Mouse (Mus musculus) hindbrain, embryonic 15.5 days (tissue): Measurements from ENCODE around the gene Nbas. TPM values are rescaled to one million over a fixed set of nuclear protein-coding genes. Genes with fewer than 3 reads are reported as not detected.

Experiments used
- ATAC-seq: fragments of 200-750 bp; cut with Nextera tagmentation; 2 replicates; pipeline ENCODE4 v1.8.0; 2017; ENCODE audit warnings: low read depth, moderate number of reproducible peaks, moderate TSS enrichment; ENCODE audit not compliant: low FRiP score
- H3K27ac ChIP-seq: fragments of 300-500 bp; sonication (generic); replicated peaks from 2 replicates; pipeline ENCODE4 v1.5.1; 2015; ENCODE audit warnings: mild to moderate bottlenecking, inconsistent platforms
- H3K27me3 ChIP-seq: fragments of 300-500 bp; sonication (generic); 2 replicates; pipeline ENCODE4 v1.6.1; 2015; ENCODE audit warnings: control low read depth, inconsistent platforms
- H3K36me3 ChIP-seq: fragments of 300-500 bp; sonication (generic); 2 replicates; pipeline ENCODE4 v1.6.1; 2015; ENCODE audit warnings: control low read depth, inconsistent platforms
- H3K4me1 ChIP-seq: fragments of 300-500 bp; sonication (generic); replicated peaks from 2 replicates; pipeline ENCODE4 v1.6.1; 2015; ENCODE audit warnings: control low read depth, inconsistent platforms
- H3K4me2 ChIP-seq: fragments of 300-500 bp; sonication (generic); 2 replicates; pipeline ENCODE4 v1.6.1; 2015; ENCODE audit warnings: moderate library complexity, mild to moderate bottlenecking, inconsistent platforms
- H3K4me3 ChIP-seq: fragments of 300-500 bp; sonication (generic); 2 replicates; pipeline ENCODE4 v1.5.1; 2015; ENCODE audit warnings: mild to moderate bottlenecking, inconsistent platforms
- H3K9ac ChIP-seq: fragments of 300-500 bp; sonication (generic); 2 replicates; pipeline ENCODE4 v1.6.1; 2015; ENCODE audit warnings: inconsistent platforms
- H3K9me3 ChIP-seq: fragments of 300-500 bp; sonication (generic); 2 replicates; pipeline ENCODE4 v1.6.1; 2016; ENCODE audit warnings: control low read depth, inconsistent platforms
- WGBS: fragments of 180-500 bp; shearing (Covaris S2); methylation state at CpG from one replicate; pipeline ENCODE4 v1.1.7; 2015; 5-methylcytosine and 5-hydroxymethylcytosine counted together
- polyA plus RNA-seq: library from polyadenylated mRNA; unstranded; fragments of >200 nt; fragmentation: Nextera tagmentation; extraction: Ambion mirVana; gene quantifications from 2 replicates; pipeline ENCODE4 v1.2.1, GENCODE M21; 2015

The Nbas gene
- polyA plus RNA-seq, 1 experiment from 2014 or later: 15.9 TPM

DNA sequence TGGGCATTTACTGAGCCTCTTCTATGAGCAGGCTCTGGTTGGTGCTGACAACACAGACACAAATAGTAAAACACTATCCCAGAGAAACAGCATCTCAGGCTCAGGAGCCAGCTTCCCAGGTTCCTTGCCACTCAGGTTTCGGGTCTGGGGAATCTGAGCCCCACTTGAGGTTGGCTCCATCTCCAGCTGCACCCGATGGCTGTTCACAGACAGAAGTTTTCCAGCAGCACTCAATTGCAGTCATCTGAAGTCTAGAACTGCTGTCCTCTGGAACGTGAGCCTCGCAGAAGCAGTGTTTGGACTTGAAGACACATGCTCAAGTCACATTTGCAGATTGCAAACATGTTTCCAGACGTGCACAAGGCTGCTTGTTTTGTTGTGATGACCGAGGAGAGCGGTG is 297.5 kb downstream of the Nbas start:
- H3K36me3 ChIP-seq: no peaks in the 10 kb centered on the region
- ATAC-seq: no peak
- WGBS: 91% methylated on average over 7 of the region's 7 CpGs

DNA sequence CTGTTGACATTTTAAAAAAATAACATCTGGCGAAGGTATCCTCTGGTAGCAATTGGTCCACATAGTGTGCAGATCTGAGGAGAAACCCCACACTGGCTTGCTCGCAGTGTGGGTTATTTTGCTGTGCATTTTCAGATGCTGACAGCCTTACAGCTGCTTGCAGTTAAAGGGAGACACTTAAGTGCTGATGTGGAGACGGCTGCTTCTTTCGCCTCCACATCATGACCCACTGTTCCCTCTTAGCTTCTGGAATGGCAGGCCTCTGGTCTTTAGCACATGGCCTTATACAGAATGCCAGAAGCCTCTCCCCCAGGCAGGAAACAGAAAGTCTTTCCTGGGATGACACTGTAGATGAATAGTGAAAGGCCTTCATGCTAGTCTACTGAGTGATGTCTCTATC is 306.2 kb downstream of the Nbas start:
- Histone ChIP-seq H3K27me3 (no peaks in the 10 kb centered on the region), H3K4me1 (no peaks in the 10 kb centered on the region), H3K4me3 (no peak overlapping the region), H3K27ac (no peak overlapping the region), H3K36me3 (no peaks in the 10 kb centered on the region), H3K9me3 (no peaks in the 10 kb centered on the region), H3K9ac (no peak overlapping the region), H3K4me2 (no peak overlapping the region)
- WGBS: 77% methylated on average over 4 of the region's 4 CpGs
- ATAC-seq: no peak

More for the DNA sequence above, 297.5 kb downstream of the Nbas start:
- Histone ChIP-seq H3K9me3 (no peaks in the 10 kb centered on the region), H3K4me1 (no peaks in the 10 kb centered on the region), H3K9ac (no peak overlapping the region), H3K4me2 (no peak overlapping the region), H3K27me3 (no peaks in the 10 kb centered on the region), H3K27ac (no peak overlapping the region), H3K4me3 (no peak overlapping the region)

DNA sequence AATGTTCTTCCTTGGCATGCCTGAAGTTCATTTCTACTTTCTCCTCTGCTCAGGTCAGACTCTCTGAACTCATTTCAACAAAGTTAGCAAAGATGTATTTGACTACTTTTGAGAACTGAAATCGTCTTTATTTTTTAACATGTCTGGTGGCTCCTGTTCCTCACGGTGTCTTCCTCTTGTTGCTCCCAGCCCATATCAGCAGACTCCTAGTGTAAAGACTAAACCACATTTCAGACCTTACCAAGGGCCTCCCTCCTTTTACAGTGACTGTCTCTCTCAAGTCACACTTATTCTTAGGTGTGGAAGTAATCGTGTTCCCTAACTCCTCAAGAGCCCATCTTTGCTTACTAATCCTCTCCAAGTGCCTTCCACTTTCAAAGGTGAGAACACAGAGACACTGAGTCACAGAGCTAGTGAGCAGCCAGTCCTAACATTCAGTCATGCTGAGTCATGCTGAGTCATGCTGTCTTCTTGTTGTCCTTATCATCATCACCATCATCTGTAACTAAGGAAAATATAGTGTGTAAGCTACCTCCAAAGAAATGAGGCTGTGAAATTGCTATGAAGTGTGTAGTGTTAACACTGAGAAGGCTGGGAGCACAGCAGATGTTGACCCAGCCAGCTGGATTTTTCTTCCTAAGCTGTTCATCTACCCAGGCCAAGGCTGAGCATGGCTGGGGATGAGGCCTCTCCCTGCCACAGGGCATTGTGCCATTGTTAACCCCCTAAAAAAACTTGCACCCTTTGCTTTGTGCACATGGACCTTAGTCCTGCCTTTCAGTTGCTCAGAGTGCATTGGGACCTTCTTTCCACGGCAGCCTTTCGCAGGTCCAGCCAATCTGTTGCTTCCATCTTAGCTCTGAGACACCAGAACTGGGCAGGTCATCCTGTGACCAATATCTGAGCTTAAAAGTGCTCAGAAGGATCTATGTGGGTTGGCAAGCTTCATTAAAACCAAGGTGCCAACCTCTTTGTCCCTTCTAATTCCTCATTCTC is 307.0 kb downstream of the Nbas start:
- H3K27ac ChIP-seq: no peak overlapping the region
- H3K4me1 ChIP-seq: no peaks in the 10 kb centered on the region
- no peak overlapping the region for H3K9ac ChIP-seq
- no peaks in the 10 kb centered on the region for H3K36me3 ChIP-seq
- no peaks in the 10 kb centered on the region for H3K9me3 ChIP-seq
- no peak overlapping the region for H3K4me3 ChIP-seq
- 94% methylated on average over 5 of the region's 5 CpGs for WGBS
- no peak overlapping the region for H3K4me2 ChIP-seq
- H3K27me3 ChIP-seq: no peaks in the 10 kb centered on the region
- ATAC-seq: no peak

DNA sequence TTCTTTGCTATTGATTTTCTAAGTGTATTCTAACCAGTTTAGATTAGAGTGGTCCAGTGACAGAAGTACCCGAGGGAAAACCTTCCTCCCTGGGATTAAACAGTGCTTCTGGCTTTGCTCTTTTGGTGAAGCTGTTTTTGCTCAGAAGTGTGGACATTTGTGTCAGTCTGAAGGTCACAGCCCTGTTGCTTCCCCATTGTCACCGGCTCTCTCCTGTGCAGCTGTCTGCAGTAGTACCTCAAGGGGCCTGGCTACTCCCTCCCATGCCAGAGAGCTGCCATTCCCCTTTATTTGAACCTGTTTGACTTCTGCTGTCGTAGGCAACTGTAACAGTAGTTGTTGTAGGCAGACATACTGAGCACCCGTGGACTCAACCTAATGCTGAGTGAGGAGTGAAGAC is 307.8 kb downstream of the Nbas start:
- Histone ChIP-seq H3K9me3 (no peaks in the 10 kb centered on the region), H3K36me3 (no peaks in the 10 kb centered on the region), H3K4me2 (no peak overlapping the region), H3K4me1 (no peaks in the 10 kb centered on the region), H3K27me3 (no peaks in the 10 kb centered on the region), H3K9ac (no peak overlapping the region), H3K4me3 (no peak overlapping the region), H3K27ac (no peak overlapping the region)
- WGBS: 72% methylated on average over 4 of the region's 4 CpGs
- ATAC-seq: no peak

DNA sequence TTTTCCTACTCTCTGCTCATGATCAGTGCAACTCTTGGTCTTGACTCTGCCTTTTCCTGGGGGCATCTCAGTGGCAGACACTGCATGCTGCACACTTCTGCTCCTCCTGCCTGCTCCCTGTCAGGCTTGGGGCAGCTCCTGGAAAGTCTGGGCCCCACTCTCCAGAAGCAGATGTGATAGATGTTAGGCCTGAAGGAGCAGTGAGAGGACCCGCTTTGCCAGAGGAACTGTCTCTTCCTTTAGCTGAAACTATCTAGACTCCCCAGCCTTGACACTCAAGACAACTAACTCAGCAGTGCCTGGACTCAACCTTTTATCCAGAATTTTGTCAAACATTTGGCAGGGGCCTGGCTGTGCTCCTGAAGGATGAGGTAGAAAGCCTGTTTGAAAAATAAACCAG is 311.9 kb downstream of the Nbas start:
- Histone ChIP-seq H3K4me1 (no peaks in the 10 kb centered on the region), H3K27ac (no peak overlapping the region), H3K36me3 (peaks cover 7% of the 10 kb centered on the region), H3K9ac (no peak overlapping the region), H3K27me3 (no peaks in the 10 kb centered on the region), H3K4me2 (no peak overlapping the region), H3K9me3 (no peaks in the 10 kb centered on the region), H3K4me3 (no peak overlapping the region)
- no peak for ATAC-seq
- 93% methylated on average over 1 of the region's 1 CpGs for WGBS

DNA sequence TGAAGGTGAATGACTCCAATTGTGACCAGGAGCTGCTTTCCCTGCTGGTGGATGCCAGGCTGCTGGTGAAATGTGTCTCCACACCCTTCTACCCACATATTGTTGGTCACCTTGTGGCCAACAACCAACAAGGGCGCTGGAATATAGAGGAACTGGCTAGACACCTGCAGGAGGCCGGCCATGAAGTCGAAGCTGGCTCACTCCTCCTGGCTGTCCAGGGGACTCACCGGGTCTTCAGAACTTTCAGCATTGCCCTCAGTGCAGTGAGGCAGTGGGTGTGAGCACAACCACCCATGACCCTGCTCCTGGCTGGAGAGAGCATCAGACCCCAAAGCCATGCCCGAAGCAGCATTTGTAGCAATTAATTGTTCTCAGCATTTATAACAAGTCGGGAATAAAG is 314.5 kb downstream of the Nbas start:
- Histone ChIP-seq H3K27ac (no peak overlapping the region), H3K9me3 (no peaks in the 10 kb centered on the region), H3K27me3 (no peaks in the 10 kb centered on the region), H3K4me1 (no peaks in the 10 kb centered on the region), H3K36me3 (peaks cover 7% of the 10 kb centered on the region), H3K4me3 (no peak overlapping the region), H3K9ac (no peak overlapping the region), H3K4me2 (no peak overlapping the region)
- ATAC-seq: no peak
- WGBS: 96% methylated on average over 6 of the region's 6 CpGs

DNA sequence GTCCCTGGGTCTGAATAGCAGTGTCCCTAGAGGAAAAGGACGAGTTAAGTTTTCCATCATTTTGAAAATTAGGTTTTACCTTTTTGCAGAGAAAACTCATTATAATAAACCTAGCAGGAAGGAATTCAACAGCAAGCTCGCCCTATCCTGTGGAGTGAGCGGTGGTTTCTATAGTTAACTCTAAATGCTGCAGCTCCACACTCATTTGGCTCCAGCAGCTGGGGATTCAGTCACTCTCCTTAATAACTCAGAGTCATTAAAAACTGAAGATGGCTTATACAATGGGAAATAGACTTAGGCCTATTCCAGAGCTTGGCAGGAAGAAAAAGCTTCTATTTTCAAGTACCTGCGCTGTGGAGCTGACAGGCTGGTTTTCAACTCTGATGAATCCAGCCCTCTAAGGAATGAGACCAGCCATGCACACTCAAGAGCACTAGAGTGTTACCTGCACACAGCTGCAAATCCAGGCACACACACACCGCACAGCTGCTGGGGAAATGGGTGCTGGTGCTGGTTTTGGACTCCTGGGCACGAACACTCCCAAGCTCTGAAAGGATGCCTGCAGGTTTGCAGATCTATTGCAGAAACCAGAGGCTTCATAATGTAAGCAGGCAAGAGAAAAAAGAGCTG is 316.7 kb downstream of the Nbas start:
- H3K9me3 ChIP-seq: no peaks in the 10 kb centered on the region
- ATAC-seq: peak; percentile 68

DNA sequence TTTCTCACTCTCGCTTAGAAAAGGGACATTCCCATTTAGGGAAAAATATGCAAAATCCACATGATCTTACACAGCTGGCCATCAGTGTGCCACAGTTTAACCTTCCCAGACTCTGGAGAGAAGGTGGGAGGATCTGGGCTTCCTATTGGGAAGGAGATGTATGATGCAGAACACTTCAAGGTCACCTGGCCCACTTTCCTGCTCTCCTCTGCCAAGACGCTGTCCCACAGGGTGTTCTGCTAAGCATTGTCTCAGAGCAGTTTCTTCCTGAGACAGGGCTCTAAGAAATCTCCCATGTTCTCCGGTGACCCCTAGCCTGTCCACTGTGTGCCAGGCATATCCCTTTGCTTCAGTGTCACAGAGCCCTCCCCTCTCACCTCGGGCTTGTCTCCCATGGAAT is 318.7 kb downstream of the Nbas start:
- H3K4me1 ChIP-seq: no peaks in the 10 kb centered on the region
- no peak overlapping the region for H3K27ac ChIP-seq
- no peaks in the 10 kb centered on the region for H3K27me3 ChIP-seq
- no peak for ATAC-seq
- H3K4me3 ChIP-seq: no peak overlapping the region
- whole genome bisulfite sequencing: 84% methylated on average over 4 of the region's 4 CpGs
- H3K4me2 ChIP-seq: no peak overlapping the region
- H3K9ac ChIP-seq: no peak overlapping the region
- no peaks in the 10 kb centered on the region for H3K9me3 ChIP-seq
- peaks cover 7% of the 10 kb centered on the region for H3K36me3 ChIP-seq

More for the DNA sequence above, 316.7 kb downstream of the Nbas start:
- WGBS: 67% methylated on average over 6 of the region's 6 CpGs
- no peaks in the 10 kb centered on the region for H3K4me1 ChIP-seq
- H3K27ac ChIP-seq: peak overlapping the region; percentile 20; the same call in 1 of the 2 replicates
- no peaks in the 10 kb centered on the region for H3K27me3 ChIP-seq
- no peak overlapping the region for H3K9ac ChIP-seq
- peaks cover 7% of the 10 kb centered on the region for H3K36me3 ChIP-seq
- no peak overlapping the region for H3K4me2 ChIP-seq
- no peak overlapping the region for H3K4me3 ChIP-seq

DNA sequence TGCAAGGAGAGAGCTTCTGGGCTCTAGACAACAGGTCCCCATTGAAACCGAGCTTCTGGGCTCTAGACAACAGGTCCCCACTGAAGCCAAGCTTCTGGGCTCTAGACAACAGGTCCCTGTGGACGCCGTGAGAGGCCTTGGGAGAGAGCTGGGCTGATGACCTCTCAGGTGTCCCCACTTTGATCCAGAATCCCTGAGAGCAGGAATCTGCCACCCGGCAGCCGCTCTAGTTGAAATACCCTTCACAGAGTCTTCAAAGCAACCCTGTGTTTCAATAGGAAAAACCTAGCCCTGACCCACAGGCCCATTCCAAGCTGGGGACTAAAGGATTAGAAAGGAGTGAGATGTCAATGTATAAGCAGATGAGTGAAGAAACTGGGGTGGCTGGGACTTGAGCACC is 320.1 kb downstream of the Nbas start:
- Histone ChIP-seq H3K27ac (no peak overlapping the region), H3K9me3 (no peaks in the 10 kb centered on the region), H3K27me3 (no peaks in the 10 kb centered on the region), H3K4me2 (no peak overlapping the region), H3K4me1 (no peaks in the 10 kb centered on the region), H3K36me3 (peaks cover 5% of the 10 kb centered on the region), H3K9ac (no peak overlapping the region), H3K4me3 (no peak overlapping the region)
- WGBS: 97% methylated on average over 5 of the region's 5 CpGs
- no peak for ATAC-seq

DNA sequence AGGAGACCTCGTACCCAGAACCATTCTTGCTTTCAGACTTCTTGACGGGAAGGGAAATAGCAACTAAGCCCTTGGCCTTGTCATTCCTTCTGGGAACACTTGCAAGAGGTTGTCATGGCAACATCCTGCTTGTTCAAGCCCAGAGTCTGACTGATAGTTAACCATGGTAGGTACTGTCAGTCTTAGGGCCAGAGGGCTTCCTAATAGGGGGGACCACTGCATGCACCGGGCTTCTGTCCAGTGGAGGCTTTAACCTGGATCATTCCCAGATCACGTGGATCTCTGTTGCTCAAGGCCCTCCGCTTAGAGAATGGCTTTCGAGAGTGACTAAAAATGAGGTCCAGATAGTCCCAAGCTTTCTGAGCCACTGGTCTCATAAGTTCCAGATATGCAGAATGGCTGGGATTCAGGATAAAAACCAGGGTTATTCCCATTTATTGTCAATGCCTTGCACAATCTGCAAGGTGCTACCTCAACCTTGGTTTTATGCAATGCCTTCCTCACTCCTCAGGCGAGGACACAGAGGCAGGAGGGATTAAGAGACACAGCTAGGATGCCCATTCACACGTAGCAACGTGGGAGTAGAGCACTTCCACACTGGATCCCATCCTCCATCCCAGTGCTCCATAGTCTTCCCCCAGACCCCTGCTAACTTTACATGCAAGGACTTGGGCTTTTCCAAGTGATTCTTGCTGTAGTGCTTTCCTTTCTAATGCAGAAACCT is 326.0 kb downstream of the Nbas start:
- H3K4me3 ChIP-seq: no peak overlapping the region
- no peaks in the 10 kb centered on the region for H3K9me3 ChIP-seq
- peak; percentile 85 for ATAC-seq
- H3K9ac ChIP-seq: no peak overlapping the region
- H3K4me1 ChIP-seq: peaks cover 8% of the 10 kb centered on the region
- no peak overlapping the region for H3K4me2 ChIP-seq
- H3K36me3 ChIP-seq: no peaks in the 10 kb centered on the region
- H3K27ac ChIP-seq: no peak overlapping the region
- no peaks in the 10 kb centered on the region for H3K27me3 ChIP-seq
- 67% methylated on average over 9 of the region's 9 CpGs for WGBS

DNA sequence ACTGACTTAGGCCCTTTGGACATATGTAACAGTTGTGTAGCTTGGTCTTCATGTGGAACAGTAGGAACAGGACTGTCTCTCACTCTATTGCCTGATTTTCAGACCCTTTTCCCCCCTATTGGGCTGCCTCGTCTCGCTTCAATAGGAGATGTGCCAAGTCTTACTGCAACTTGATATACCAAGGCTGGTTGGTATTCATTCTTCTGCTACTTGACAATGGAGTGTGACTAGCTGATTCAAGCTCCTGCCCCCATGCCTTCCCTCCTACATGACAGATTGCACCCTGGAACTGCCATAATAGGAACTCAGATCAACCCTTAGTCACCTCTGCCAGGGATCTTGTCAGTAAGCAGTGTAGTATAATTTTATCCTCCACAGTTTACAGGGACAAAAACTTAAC is 328.1 kb downstream of the Nbas start:
- H3K4me1 ChIP-seq: peaks cover 8% of the 10 kb centered on the region
- no peak overlapping the region for H3K9ac ChIP-seq
- no peak overlapping the region for H3K27ac ChIP-seq
- no peaks in the 10 kb centered on the region for H3K27me3 ChIP-seq
- 59% methylated on average over 2 of the region's 2 CpGs for WGBS
- no peak overlapping the region for H3K4me3 ChIP-seq
- no peaks in the 10 kb centered on the region for H3K9me3 ChIP-seq
- H3K36me3 ChIP-seq: no peaks in the 10 kb centered on the region
- no peak for ATAC-seq
- H3K4me2 ChIP-seq: no peak overlapping the region

DNA sequence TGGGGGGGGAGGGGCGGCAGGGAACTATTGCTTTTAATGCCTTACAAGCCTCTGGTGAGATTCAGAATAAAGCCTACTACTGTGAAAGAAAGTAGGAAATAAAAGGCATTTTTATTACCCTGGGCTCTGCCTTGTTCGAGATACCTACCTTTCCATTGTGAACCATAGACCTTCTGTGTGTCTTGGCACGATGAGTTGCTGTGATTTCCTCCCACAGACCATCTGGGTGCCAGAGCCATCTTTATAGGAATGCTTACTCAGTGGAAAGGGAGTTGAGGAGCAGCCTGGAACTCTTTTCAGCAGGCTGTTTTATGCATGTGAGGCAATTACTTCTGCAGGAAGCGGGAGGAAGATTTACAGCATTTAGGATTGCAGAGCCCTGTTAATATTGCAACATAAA is 329.6 kb downstream of the Nbas start:
- no peak for ATAC-seq

More for the DNA sequence above, 329.6 kb downstream of the Nbas start:
- peaks cover 8% of the 10 kb centered on the region for H3K4me1 ChIP-seq
- 61% methylated on average over 4 of the region's 4 CpGs for WGBS
- H3K27ac ChIP-seq: no peak overlapping the region
- no peak overlapping the region for H3K4me2 ChIP-seq
- no peak overlapping the region for H3K4me3 ChIP-seq
- no peaks in the 10 kb centered on the region for H3K36me3 ChIP-seq
- H3K9me3 ChIP-seq: no peaks in the 10 kb centered on the region
- no peaks in the 10 kb centered on the region for H3K27me3 ChIP-seq
- no peak overlapping the region for H3K9ac ChIP-seq
